ENCODE assay signal across 19 mouse cellular contexts in the genomic region with DNA sequence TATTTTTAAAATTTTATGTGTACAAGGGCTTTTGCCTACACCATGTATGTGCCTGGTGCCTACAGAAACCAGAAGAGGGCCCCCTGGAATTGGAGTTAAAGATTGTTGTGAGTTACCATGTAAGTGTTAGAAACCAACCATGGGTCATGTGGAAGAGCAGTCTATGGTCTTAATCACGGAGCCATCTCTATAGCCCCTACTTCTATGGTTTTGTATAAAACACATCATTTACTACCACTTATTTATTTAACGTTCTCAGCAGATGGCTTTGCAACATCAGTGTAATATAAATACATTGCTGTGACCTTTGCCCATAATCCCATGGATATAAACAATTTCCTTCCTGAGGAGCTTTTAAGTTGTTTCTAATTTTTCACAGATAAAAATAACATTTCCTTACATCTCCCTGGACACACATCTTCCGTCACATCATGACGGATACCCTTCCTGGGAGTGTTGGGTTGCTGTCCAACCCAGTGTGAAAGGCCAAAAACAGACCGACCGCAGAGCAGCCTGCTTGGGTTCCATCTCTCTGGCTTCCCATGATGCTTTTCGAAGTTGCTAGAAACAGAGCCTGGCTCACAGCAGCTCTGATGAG. TPM values are rescaled to one million over a fixed set of nuclear protein-coding genes. Genes with fewer than 3 reads are reported as not detected.
"Had no signal": no experiment of that assay in that cellular context is flagged by ENCODE, and none has a peak within 500 bp of the region (broad histone marks: within the 10 kb centered on the region; RNA-seq: fewer than 3 reads in every experiment).

No protein-coding gene starts in this region.

- ATAC-seq: liver, embryonic 12.5 days; midbrain, embryonic 15.5 days had no signal

- H3K4me3 ChIP-seq: limb, embryonic 10.5 days; limb, embryonic 13.5 days; liver, embryonic 12.5 days; liver, embryonic 15.5 days; midbrain, embryonic 12.5 days; midbrain, embryonic 15.5 days; neural tube, embryonic 12.5 days; neural tube, embryonic 15.5 days had no signal

- H3K27ac ChIP-seq: limb, embryonic 10.5 days; limb, embryonic 13.5 days; liver, embryonic 12.5 days; liver, embryonic 15.5 days; macrophage; midbrain, embryonic 12.5 days; midbrain, embryonic 15.5 days; neural tube, embryonic 12.5 days; neural tube, embryonic 15.5 days had no signal

- H3K4me2 ChIP-seq: limb, embryonic 13.5 days; liver, embryonic 12.5 days; liver, embryonic 15.5 days; midbrain, embryonic 12.5 days; midbrain, embryonic 15.5 days; neural tube, embryonic 12.5 days; neural tube, embryonic 15.5 days had no signal

- DNase-seq: kidney, adult 2 months; kidney, postnatal 10 days; kidney, postnatal 4 days; liver; right cerebral cortex, adult 18-20 months; right cerebral cortex, postnatal 14 days; right cerebral cortex, postnatal 4 days; thymus, adult 18-20 months; thymus, postnatal 14 days; thymus, postnatal 4 days had no signal

- H3K9me3 ChIP-seq: limb, embryonic 10.5 days; limb, embryonic 13.5 days; liver, embryonic 12.5 days; liver, embryonic 15.5 days; midbrain, embryonic 12.5 days; midbrain, embryonic 15.5 days; neural tube, embryonic 12.5 days; neural tube, embryonic 15.5 days had no signal

- H3K9ac ChIP-seq: limb, embryonic 13.5 days; liver, embryonic 12.5 days; liver, embryonic 15.5 days; midbrain, embryonic 12.5 days; midbrain, embryonic 15.5 days; neural tube, embryonic 12.5 days; neural tube, embryonic 15.5 days had no signal

- H3K27me3 ChIP-seq: liver, embryonic 12.5 days; liver, embryonic 15.5 days; midbrain, embryonic 12.5 days; midbrain, embryonic 15.5 days; neural tube, embryonic 12.5 days; neural tube, embryonic 15.5 days had no signal

- H3K36me3 ChIP-seq: limb, embryonic 10.5 days; limb, embryonic 13.5 days; liver, embryonic 12.5 days; liver, embryonic 15.5 days; midbrain, embryonic 12.5 days; midbrain, embryonic 15.5 days; neural tube, embryonic 12.5 days; neural tube, embryonic 15.5 days had no signal

- H3K4me1 ChIP-seq: liver, embryonic 12.5 days; liver, embryonic 15.5 days; neural tube, embryonic 12.5 days had no signal

RNA-seq across cellular contexts. Expression of a gene that starts 18.4 kb away (rescaled TPM):
- polyA plus RNA-seq: macrophage had no signal
